Mouse (Mus musculus): ENCODE measurements around the gene Mgmt. TPM values are rescaled to one million over a fixed set of nuclear protein-coding genes. Genes with fewer than 3 reads are reported as not detected.

The Mgmt gene
- polyA plus RNA-seq, 1 experiment: 0.88 TPM

DNA sequence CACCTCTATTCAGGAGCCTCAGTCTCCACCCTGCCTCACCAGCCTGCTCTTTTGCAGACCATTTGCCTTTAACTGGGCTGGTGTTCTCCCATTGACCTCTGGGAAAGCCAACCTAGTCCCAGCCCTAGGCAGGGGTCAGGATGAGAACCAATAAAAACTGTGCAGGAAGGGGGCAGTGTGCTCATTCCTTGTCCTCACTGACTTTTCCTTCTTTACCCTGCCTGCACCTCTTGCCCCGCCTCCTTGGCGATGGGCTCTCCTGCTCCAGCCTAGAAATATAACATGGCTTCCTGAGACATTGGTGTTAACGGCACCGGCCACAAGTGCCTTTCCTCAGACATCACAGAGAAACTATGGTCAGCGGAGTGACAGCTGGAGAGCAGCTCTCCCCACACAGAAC, 161.7 kb downstream of the Mgmt start:
- Histone ChIP-seq H3K4me1 (ENCODE audit: control insufficient read depth, insufficient read depth, low read length) (no peaks in the 10 kb centered on the region), H3K27me3 (ENCODE audit: control insufficient read depth, insufficient read depth, low read length) (no peaks in the 10 kb centered on the region), H3K4me3 (ENCODE audit: control insufficient read depth, low read depth, low read length) (no peak overlapping the region), H3K27ac (ENCODE audit: control insufficient read depth, insufficient read depth, low read depth, low read length) (no peak overlapping the region), H3K36me3 (ENCODE audit: control insufficient read depth, insufficient read depth, low read length) (no peaks in the 10 kb centered on the region)
- TF ChIP-seq CTCF (IDR thresholded peaks at IDR 0.05; ENCODE audit: control insufficient read depth, insufficient read depth, insufficient replicate concordance, low read depth, low read length) (no peak), POLR2A (IDR thresholded peaks at IDR 0.05; ENCODE audit: control insufficient read depth, low read depth, low read length) (no peak)

GRCm38 (mm10) chr7:137060488-137060887, 166.1 kb downstream of the Mgmt start:
- no peaks in the 10 kb centered on the region for H3K4me1 ChIP-seq (ENCODE audit: control insufficient read depth, insufficient read depth, low read length)
- no peaks in the 10 kb centered on the region for H3K27me3 ChIP-seq (ENCODE audit: control insufficient read depth, insufficient read depth, low read length)
- no peaks in the 10 kb centered on the region for H3K36me3 ChIP-seq (ENCODE audit: control insufficient read depth, insufficient read depth, low read length)
- H3K27ac ChIP-seq (ENCODE audit: control insufficient read depth, insufficient read depth, low read depth, low read length): no peak overlapping the region
- H3K4me3 ChIP-seq (ENCODE audit: control insufficient read depth, low read depth, low read length): no peak overlapping the region
- TF ChIP-seq CTCF (IDR thresholded peaks at IDR 0.05; ENCODE audit: control insufficient read depth, insufficient read depth, insufficient replicate concordance, low read depth, low read length) (peak; percentile 54; the same call in 1 of the 2 replicates), POLR2A (IDR thresholded peaks at IDR 0.05; ENCODE audit: control insufficient read depth, low read depth, low read length) (no peak)

DNA sequence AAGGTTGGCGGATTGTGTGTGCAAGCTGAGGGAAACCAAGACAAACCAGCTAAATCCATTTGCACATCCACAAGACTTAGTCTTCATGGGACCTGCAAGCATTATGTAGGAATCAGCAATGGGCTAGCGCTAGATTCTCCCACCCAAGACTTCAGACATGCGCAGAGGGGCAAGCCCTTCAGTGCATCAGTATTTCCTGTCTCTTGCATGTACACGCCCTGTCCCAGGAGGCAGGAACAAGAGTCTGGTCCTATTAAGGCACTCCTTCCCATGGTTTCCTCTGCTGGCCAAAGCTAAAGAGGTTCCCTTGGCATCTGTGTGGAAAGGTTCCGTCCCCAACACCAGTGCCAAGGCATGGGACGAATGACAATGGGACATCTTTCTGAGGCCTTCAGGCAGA, 166.7 kb downstream of the Mgmt start:
- Histone ChIP-seq H3K4me3 (ENCODE audit: control insufficient read depth, low read depth, low read length) (no peak overlapping the region), H3K36me3 (ENCODE audit: control insufficient read depth, insufficient read depth, low read length) (no peaks in the 10 kb centered on the region), H3K4me1 (ENCODE audit: control insufficient read depth, insufficient read depth, low read length) (no peaks in the 10 kb centered on the region), H3K27ac (ENCODE audit: control insufficient read depth, insufficient read depth, low read depth, low read length) (no peak overlapping the region), H3K27me3 (ENCODE audit: control insufficient read depth, insufficient read depth, low read length) (no peaks in the 10 kb centered on the region)
- TF ChIP-seq POLR2A (IDR thresholded peaks at IDR 0.05; ENCODE audit: control insufficient read depth, low read depth, low read length): no peak

- Histone ChIP-seq H3K27ac (ENCODE audit: control insufficient read depth, insufficient read depth, low read depth, low read length) (no peak overlapping the region), H3K27me3 (ENCODE audit: control insufficient read depth, insufficient read depth, low read length) (no peaks in the 10 kb centered on the region), H3K4me3 (ENCODE audit: control insufficient read depth, low read depth, low read length) (no peak overlapping the region), H3K36me3 (ENCODE audit: control insufficient read depth, insufficient read depth, low read length) (no peaks in the 10 kb centered on the region), H3K4me1 (ENCODE audit: control insufficient read depth, insufficient read depth, low read length) (no peaks in the 10 kb centered on the region)
- no peak for TF ChIP-seq CTCF (IDR thresholded peaks at IDR 0.05; ENCODE audit: control insufficient read depth, insufficient read depth, insufficient replicate concordance, low read depth, low read length)
- no peak for TF ChIP-seq POLR2A (IDR thresholded peaks at IDR 0.05; ENCODE audit: control insufficient read depth, low read depth, low read length)
These were observed 169.8 kb downstream of the Mgmt start for GRCm38 (mm10) chr7:137064255-137064654.

DNA sequence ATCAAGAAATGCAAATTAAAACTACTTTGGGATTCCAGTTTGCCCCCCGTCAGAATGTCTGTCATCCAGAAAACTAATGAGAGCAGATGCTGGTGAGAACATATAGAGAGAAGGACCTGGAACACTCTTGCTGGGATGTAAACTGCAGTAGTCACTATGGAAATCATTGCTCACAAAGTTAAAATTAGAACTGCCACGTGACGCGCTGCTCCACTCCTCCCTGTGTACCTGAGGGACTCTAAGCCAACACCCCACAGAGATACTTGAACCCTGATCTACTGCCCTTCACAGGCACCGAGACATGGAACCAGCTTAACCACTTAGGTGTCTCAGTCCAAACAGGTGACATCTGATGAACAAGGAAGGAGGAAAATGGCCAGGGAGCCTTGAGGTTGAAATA, 171.0 kb downstream of the Mgmt start:
- TF ChIP-seq CTCF (IDR thresholded peaks at IDR 0.05; ENCODE audit: control insufficient read depth, insufficient read depth, insufficient replicate concordance, low read depth, low read length) (no peak), POLR2A (IDR thresholded peaks at IDR 0.05; ENCODE audit: control insufficient read depth, low read depth, low read length) (no peak)
- Histone ChIP-seq H3K36me3 (ENCODE audit: control insufficient read depth, insufficient read depth, low read length) (no peaks in the 10 kb centered on the region), H3K27me3 (ENCODE audit: control insufficient read depth, insufficient read depth, low read length) (no peaks in the 10 kb centered on the region), H3K4me1 (ENCODE audit: control insufficient read depth, insufficient read depth, low read length) (no peaks in the 10 kb centered on the region; the same call in 1 of the 2 replicates), H3K27ac (ENCODE audit: control insufficient read depth, insufficient read depth, low read depth, low read length) (no peak overlapping the region), H3K4me3 (ENCODE audit: control insufficient read depth, low read depth, low read length) (no peak overlapping the region)

DNA sequence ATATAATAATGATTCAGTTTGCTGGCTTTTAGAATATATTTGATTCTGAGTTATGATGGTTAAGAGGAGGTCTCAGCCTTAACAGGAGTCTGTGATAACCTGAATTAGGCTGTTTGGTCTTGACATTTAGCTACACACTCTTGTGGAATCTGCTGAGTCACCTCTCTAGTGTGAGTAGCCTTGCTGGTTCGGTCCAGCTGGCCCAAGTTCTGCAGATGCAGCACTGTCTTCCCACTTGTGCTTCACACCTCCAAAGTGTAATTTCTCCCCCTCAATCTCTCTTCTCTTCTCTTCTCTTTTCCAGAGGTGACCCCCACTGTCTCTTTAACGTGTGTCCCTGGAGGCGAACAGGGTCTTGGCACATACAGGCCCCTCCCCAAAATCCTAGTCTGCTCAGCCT, 171.8 kb downstream of the Mgmt start:
- Histone ChIP-seq H3K4me1 (ENCODE audit: control insufficient read depth, insufficient read depth, low read length) (no peaks in the 10 kb centered on the region; the same call in 1 of the 2 replicates), H3K27me3 (ENCODE audit: control insufficient read depth, insufficient read depth, low read length) (no peaks in the 10 kb centered on the region), H3K27ac (ENCODE audit: control insufficient read depth, insufficient read depth, low read depth, low read length) (no peak overlapping the region), H3K36me3 (ENCODE audit: control insufficient read depth, insufficient read depth, low read length) (no peaks in the 10 kb centered on the region), H3K4me3 (ENCODE audit: control insufficient read depth, low read depth, low read length) (no peak overlapping the region)
- TF ChIP-seq CTCF (IDR thresholded peaks at IDR 0.05; ENCODE audit: control insufficient read depth, insufficient read depth, insufficient replicate concordance, low read depth, low read length) (no peak), POLR2A (IDR thresholded peaks at IDR 0.05; ENCODE audit: control insufficient read depth, low read depth, low read length) (no peak)

DNA sequence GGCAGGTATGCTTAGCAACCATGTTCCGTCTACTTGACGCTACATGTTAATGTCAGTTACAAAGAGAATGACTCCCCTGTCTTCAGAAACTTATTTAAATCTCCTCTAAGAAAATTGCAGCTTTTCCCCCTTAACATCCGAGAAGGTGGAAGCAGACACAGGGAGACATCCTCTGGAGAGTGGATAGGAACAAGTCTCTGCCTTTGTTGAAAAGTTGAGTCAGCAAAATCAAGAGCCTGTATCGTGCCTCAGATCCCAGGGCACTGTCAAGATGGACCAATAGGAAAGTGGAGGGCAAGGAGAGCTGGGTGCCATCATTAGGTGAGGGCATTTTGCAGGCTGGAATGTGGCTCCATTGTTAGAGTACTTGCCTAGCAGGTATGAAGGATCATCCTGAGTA, 172.6 kb downstream of the Mgmt start:
- Histone ChIP-seq H3K4me3 (ENCODE audit: control insufficient read depth, low read depth, low read length) (no peak overlapping the region), H3K27me3 (ENCODE audit: control insufficient read depth, insufficient read depth, low read length) (no peaks in the 10 kb centered on the region)
- TF ChIP-seq CTCF (IDR thresholded peaks at IDR 0.05; ENCODE audit: control insufficient read depth, insufficient read depth, insufficient replicate concordance, low read depth, low read length) (no peak), POLR2A (IDR thresholded peaks at IDR 0.05; ENCODE audit: control insufficient read depth, low read depth, low read length) (no peak)

GRCm38 (mm10) chr7:137067758-137068157, 173.3 kb downstream of the Mgmt start:
- H3K27ac ChIP-seq (ENCODE audit: control insufficient read depth, insufficient read depth, low read depth, low read length): no peak overlapping the region
- no peaks in the 10 kb centered on the region; the same call in 1 of the 2 replicates for H3K4me1 ChIP-seq (ENCODE audit: control insufficient read depth, insufficient read depth, low read length)
- no peaks in the 10 kb centered on the region for H3K27me3 ChIP-seq (ENCODE audit: control insufficient read depth, insufficient read depth, low read length)
- no peak for TF ChIP-seq CTCF (IDR thresholded peaks at IDR 0.05; ENCODE audit: control insufficient read depth, insufficient read depth, insufficient replicate concordance, low read depth, low read length)
- TF ChIP-seq POLR2A (IDR thresholded peaks at IDR 0.05; ENCODE audit: control insufficient read depth, low read depth, low read length): no peak
- peak overlapping the region; percentile 10; the same call in 1 of the 2 replicates for H3K4me3 ChIP-seq (ENCODE audit: control insufficient read depth, low read depth, low read length)
- no peaks in the 10 kb centered on the region for H3K36me3 ChIP-seq (ENCODE audit: control insufficient read depth, insufficient read depth, low read length)

More for the DNA sequence above, 172.6 kb downstream of the Mgmt start:
- Histone ChIP-seq H3K36me3 (ENCODE audit: control insufficient read depth, insufficient read depth, low read length) (no peaks in the 10 kb centered on the region), H3K4me1 (ENCODE audit: control insufficient read depth, insufficient read depth, low read length) (no peaks in the 10 kb centered on the region; the same call in 1 of the 2 replicates), H3K27ac (ENCODE audit: control insufficient read depth, insufficient read depth, low read depth, low read length) (no peak overlapping the region)

Measured in testis, adult 2 months (tissue).